Mouse (Mus musculus) lung, adult 2 months (tissue): Measurements from ENCODE around the gene Cacng1.

Experiments
- CTCF ChIP-seq: fragments of 200-500 bp; IDR thresholded peaks from 2 replicates; pipeline ENCODE4 v1.5.1; 2011; ENCODE audit warnings: mild to moderate bottlenecking, low read length, control low read depth; ENCODE audit not compliant: insufficient read depth
- POLR2A ChIP-seq: fragments of 200-500 bp; IDR thresholded peaks from 2 replicates; pipeline ENCODE4 v1.6.1; 2011; ENCODE audit warnings: low read depth, mild to moderate bottlenecking, control low read depth, low read length, borderline replicate concordance; ENCODE audit errors: extremely low read depth

DNA sequence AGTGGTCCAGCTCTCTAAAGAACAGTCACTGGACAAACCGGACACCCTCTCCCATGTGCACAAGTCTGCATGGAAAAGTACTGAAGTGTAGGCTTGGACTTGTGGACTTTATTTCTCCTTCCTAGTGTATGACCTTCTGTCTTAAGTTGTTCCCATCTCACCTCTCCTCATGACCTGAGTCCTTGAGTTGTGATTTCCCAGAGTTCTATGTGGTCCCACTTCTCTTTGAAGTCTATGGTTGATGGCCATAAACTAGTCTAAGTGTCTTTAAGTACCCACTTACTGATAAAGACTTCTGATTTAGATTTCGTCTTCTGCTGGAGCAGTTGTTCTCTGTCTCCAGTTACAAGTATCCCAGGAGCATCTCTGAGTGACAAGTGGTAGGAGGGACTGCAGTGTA lies 48.8 kb downstream of the Cacng1 start:
- no peak for TF ChIP-seq POLR2A
- TF ChIP-seq CTCF: no peak
